Mouse (Mus musculus) C2C12 (cell line): Measurements from ENCODE around the gene Plekhh2. TPM values are rescaled to one million over a fixed set of nuclear protein-coding genes. Genes with fewer than 3 reads are reported as not detected.

Experiments used
- H3K27me3 ChIP-seq: one replicate; pipeline ENCODE4 v1.6.1; 2011; ENCODE audit not compliant: control insufficient read depth, insufficient read depth, insufficient read length
- H3K36me3 ChIP-seq: one replicate; pipeline ENCODE4 v1.6.1; 2011; ENCODE audit not compliant: control insufficient read depth, insufficient read depth
- H3K4me3 ChIP-seq: one replicate; pipeline ENCODE4 v1.5.1; 2011; ENCODE audit warnings: mild to moderate bottlenecking, control low read depth; ENCODE audit not compliant: poor library complexity, insufficient read depth, severe bottlenecking
- H3K79me2 ChIP-seq: one replicate; pipeline ENCODE4 v1.6.1; 2011; ENCODE audit not compliant: control insufficient read depth, insufficient read depth
- H3K79me3 ChIP-seq: one replicate; pipeline ENCODE4 v1.6.1; 2011; ENCODE audit warnings: low read depth, control low read depth
- H3ac ChIP-seq: one replicate; pipeline ENCODE3; 2011; ENCODE audit warnings: low read depth; ENCODE audit not compliant: control insufficient read depth, insufficient read length
- CEBPB ChIP-seq: IDR thresholded peaks from one replicate; pipeline ENCODE4 v1.6.1; 2011; ENCODE audit warnings: low read depth, mild to moderate bottlenecking, control low read depth, moderate library complexity
- CTCF ChIP-seq: IDR thresholded peaks from one replicate; pipeline ENCODE4 v1.5.1; 2011; ENCODE audit not compliant: control insufficient read depth, insufficient read depth, insufficient read length
- FOSL1 ChIP-seq: IDR thresholded peaks from one replicate; pipeline ENCODE4 v1.8.0; 2011; ENCODE audit warnings: mild to moderate bottlenecking, low read length; ENCODE audit not compliant: poor library complexity, insufficient read depth, severe bottlenecking
- MAX ChIP-seq: IDR thresholded peaks from one replicate; pipeline ENCODE4 v1.6.1; 2011; ENCODE audit warnings: mild to moderate bottlenecking, control low read depth
- MYOD1 ChIP-seq: IDR thresholded peaks from one replicate; pipeline ENCODE4 v1.6.1; 2011; ENCODE audit warnings: low read depth; ENCODE audit not compliant: control insufficient read depth, insufficient read length
- MYOG ChIP-seq: IDR thresholded peaks from one replicate; pipeline ENCODE4 v1.6.1; 2011; ENCODE audit not compliant: control insufficient read depth, insufficient read length; ENCODE audit errors: extremely low read depth
- USF1 ChIP-seq: IDR thresholded peaks from one replicate; pipeline ENCODE4 v1.6.1; 2011; ENCODE audit warnings: low read depth, mild to moderate bottlenecking, control low read depth, moderate library complexity
- polyA plus RNA-seq: library from polyadenylated mRNA; unstranded; fragments of >200 nt; fragmentation: generic; extraction: Trizol; gene quantifications from one replicate; pipeline ENCODE4 v1.2.1, GENCODE M21; 2012; ENCODE audit warnings: missing spikeins

Gene Plekhh2
- polyA plus RNA-seq, 1 experiment, result 8.7 TPM

DNA sequence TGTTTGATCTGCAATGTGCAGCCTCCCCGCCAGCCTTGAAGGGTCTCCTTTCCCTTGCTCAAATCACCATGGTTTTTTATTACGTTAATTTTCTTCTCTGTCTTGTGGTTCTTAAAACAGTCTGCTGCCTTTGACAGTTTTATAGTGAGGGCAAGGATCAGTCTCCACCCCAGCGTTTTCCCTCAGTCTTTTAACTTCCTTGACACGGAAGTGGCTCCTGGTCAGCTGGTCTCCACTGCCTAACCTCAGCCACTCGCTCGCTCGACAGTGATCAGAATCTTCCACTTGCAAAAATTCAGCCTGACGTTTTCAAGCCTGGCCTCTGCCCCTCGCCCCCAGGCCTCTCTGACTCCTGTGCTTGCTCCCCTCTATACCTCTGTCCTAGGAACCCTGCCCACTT, 154.0 kb downstream of the Plekhh2 start:
- Histone ChIP-seq H3K4me3 (no peak overlapping the region), H3ac (no peak overlapping the region), H3K27me3 (peaks cover 10% of the 10 kb centered on the region), H3K79me3 (no peaks in the 10 kb centered on the region), H3K36me3 (no peaks in the 10 kb centered on the region), H3K79me2 (no peaks in the 10 kb centered on the region)
- TF ChIP-seq MAX (no peak), MYOD1 (no peak), USF1 (no peak), CEBPB (no peak), MYOG (no peak), FOSL1 (no peak), CTCF (no peak)

DNA sequence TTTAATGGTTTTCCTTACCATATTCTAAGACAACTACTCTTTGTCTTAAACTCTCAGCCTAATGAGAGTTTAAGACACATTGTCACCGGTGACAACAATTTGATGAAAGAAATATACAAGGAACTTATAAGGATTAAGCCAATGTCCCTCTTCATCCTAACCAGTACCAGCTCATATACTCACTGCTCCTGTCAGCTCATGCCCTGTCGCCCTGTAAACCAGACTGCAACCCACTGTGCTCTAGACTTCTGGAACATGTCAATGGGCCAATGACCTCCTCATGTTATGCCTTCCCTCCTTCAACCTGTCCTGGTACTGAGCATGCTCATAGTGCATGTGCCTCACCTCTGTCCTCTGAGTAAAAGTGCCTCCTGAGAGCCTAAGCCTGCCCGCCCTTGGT, 156.2 kb downstream of the Plekhh2 start:
- H3ac ChIP-seq, result no peak overlapping the region
- no peak overlapping the region for H3K4me3 ChIP-seq
- H3K27me3 ChIP-seq, result peaks cover 21% of the 10 kb centered on the region
- H3K79me2 ChIP-seq, result no peaks in the 10 kb centered on the region
- H3K36me3 ChIP-seq, result no peaks in the 10 kb centered on the region
- no peaks in the 10 kb centered on the region for H3K79me3 ChIP-seq
- TF ChIP-seq MAX (no peak), USF1 (no peak), CTCF (no peak), MYOD1 (no peak), FOSL1 (no peak), CEBPB (no peak), MYOG (no peak)

Other genes starting within 250 kb of the Plekhh2 start
- gene Thada, start 45.7 kb upstream of the Plekhh2 start, polyA plus RNA-seq, result 7.3 TPM
- gene Dync2li1, start 114.6 kb downstream of the Plekhh2 start, polyA plus RNA-seq, result 4.0 TPM
- not detected for gene Abcg8, start 164.4 kb downstream of the Plekhh2 start, polyA plus RNA-seq
- not detected for gene Abcg5, start 171.1 kb downstream of the Plekhh2 start, polyA plus RNA-seq